Mouse (Mus musculus) heart, postnatal 0 days (tissue): ENCODE measurements around the gene Aim2. TPM values are rescaled to one million over a fixed set of nuclear protein-coding genes. Genes with fewer than 3 reads are reported as not detected.
A peak's percentile ranks its signal among the peaks of the same experiment; 100 is the strongest.
"Not testable (repeated sequence)": the region's sequence is repeated elsewhere in the genome, so short reads cannot be mapped to it uniquely, and the experiment has no call there.

Experiments
- ATAC-seq: fragments of 200-750 bp; cut with Nextera tagmentation; 2 replicates; pipeline ENCODE4 v1.8.0; 2017; ENCODE audit warnings: low read depth, moderate number of reproducible peaks, moderate library complexity; ENCODE audit not compliant: insufficient read depth
- DNase-seq: peaks from one replicate; pipeline ENCODE4 v3.0.0-alpha.2; 2016; ENCODE audit warnings: low spot score
- H3K27ac ChIP-seq: fragments of 300-500 bp; sonication (generic); 2 replicates; pipeline ENCODE4 v1.5.1; 2014; ENCODE audit warnings: low read depth, mild to moderate bottlenecking
- H3K27me3 ChIP-seq: fragments of 300-500 bp; sonication (generic); 2 replicates; pipeline ENCODE4 v1.6.1; 2014; ENCODE audit warnings: low read length, mixed read lengths; ENCODE audit not compliant: control insufficient read depth, insufficient read depth
- H3K36me3 ChIP-seq: fragments of 300-500 bp; sonication (generic); replicated peaks from 2 replicates; pipeline ENCODE4 v1.6.1; 2014; ENCODE audit warnings: low read length, mixed read lengths; ENCODE audit not compliant: control insufficient read depth, insufficient read depth
- H3K4me1 ChIP-seq: fragments of 300-500 bp; sonication (generic); 2 replicates; pipeline ENCODE4 v1.6.1; 2014; ENCODE audit warnings: antibody characterized with exemption; ENCODE audit not compliant: control insufficient read depth, insufficient read depth
- H3K4me2 ChIP-seq: fragments of 300-500 bp; sonication (generic); 2 replicates; pipeline ENCODE4 v1.6.1; 2014; ENCODE audit warnings: low read depth, mild to moderate bottlenecking, low read length, moderate library complexity
- H3K4me3 ChIP-seq: fragments of 300-500 bp; sonication (generic); 2 replicates; pipeline ENCODE4 v1.5.1; 2014; ENCODE audit warnings: low read depth, low read length
- H3K9ac ChIP-seq: fragments of 300-500 bp; sonication (generic); replicated peaks from 2 replicates; pipeline ENCODE4 v1.6.1; 2014; ENCODE audit warnings: low read depth, low read length, mixed read lengths
- H3K9me3 ChIP-seq: fragments of 300-500 bp; sonication (generic); replicated peaks from 2 replicates; pipeline ENCODE4 v1.6.1; 2016; ENCODE audit warnings: low read length; ENCODE audit not compliant: control insufficient read depth
- CTCF ChIP-seq: IDR thresholded peaks from 2 replicates; pipeline ENCODE4 v1.5.1; 2016; ENCODE audit warnings: antibody characterized with exemption, control low read depth, low read depth
- EP300 ChIP-seq: IDR thresholded peaks from 2 replicates; pipeline ENCODE4 v1.6.1; 2016; ENCODE audit warnings: antibody characterized with exemption, low read depth
- WGBS: fragments of 180-500 bp; shearing (Covaris S2); extraction: QIAGEN DNeasy Blood & Tissue Kit; methylation state at CpG from one replicate; pipeline ENCODE4 v1.1.7; 2014; 5-methylcytosine and 5-hydroxymethylcytosine counted together
- polyA plus RNA-seq: library from polyadenylated mRNA; unstranded; fragments of >200 nt; fragmentation: Nextera tagmentation; extraction: Ambion mirVana; gene quantifications from 2 replicates; pipeline ENCODE4 v1.2.1, GENCODE M21; 2015
- total RNA-seq: library from RNA; depleted of rRNA; stranded (reverse); fragments of >200 nt; gene quantifications from 2 replicates; pipeline ENCODE4 v1.2.3, GENCODE M21; 2014; ENCODE audit warnings: low replicate concordance

Aim2 gene
- total and polyA plus RNA-seq, 2 experiments from 2014 or later: 0.19 to 1.3 TPM

DNA sequence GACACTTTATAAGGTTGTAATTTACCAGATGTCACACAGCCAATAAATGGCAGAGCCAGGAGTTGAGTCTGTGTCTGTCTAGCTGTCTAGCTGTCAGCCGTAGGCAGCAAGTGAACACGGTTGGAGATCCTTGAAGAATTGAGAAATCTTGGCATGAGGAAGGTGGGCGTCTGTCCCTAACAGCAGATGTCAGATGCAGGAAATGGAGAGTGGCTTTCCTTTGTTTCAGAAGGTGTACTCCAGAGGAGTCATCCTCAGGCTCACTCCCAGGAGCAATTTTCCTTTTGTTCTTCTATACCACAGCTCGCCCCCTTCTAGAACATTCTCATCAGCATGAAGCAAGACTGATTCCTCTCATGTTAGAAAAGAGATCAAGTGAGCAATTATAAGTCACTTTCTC lies 99.9 kb downstream of the Aim2 start:
- ATAC-seq (no peak), DNase-seq (no peak)
- Histone ChIP-seq H3K4me1 (no peaks in the 10 kb centered on the region), H3K27ac (no peak overlapping the region), H3K27me3 (no peaks in the 10 kb centered on the region), H3K4me3 (no peak overlapping the region), H3K4me2 (no peak overlapping the region), H3K9me3 (no peaks in the 10 kb centered on the region), H3K9ac (no peak overlapping the region), H3K36me3 (no peaks in the 10 kb centered on the region)
- TF ChIP-seq EP300 (no peak), CTCF (no peak)
- WGBS: 68% methylated on average over 4 of the region's 4 CpGs

DNA sequence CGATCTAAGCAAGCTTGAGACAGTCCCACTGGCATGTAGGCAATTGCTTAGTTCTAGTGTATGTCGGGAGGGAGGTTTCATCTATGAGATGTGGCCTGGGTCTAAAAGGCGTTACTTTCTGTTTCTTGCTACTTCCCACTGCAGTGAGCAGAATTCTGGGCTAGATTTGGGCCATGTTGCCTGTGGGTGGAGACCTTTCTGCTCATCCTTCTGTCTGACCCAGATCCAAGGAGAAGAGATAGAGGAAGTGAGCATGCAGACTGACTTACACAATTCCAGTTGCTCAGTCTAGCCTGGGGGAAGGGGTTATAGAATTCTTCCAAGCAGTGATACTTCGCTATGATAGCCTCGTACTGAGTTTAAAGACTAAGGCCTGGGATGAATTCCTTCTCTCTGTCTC lies 101.0 kb downstream of the Aim2 start:
- H3K27ac ChIP-seq: no peak overlapping the region
- H3K4me1 ChIP-seq: no peaks in the 10 kb centered on the region
- H3K36me3 ChIP-seq: no peaks in the 10 kb centered on the region
- no peak for DNase-seq
- no peak overlapping the region for H3K9ac ChIP-seq
- H3K4me3 ChIP-seq: no peak overlapping the region
- TF ChIP-seq CTCF: no peak
- TF ChIP-seq EP300: no peak
- H3K9me3 ChIP-seq: no peaks in the 10 kb centered on the region
- H3K27me3 ChIP-seq: no peaks in the 10 kb centered on the region
- no peak for ATAC-seq
- 88% methylated on average over 5 of the region's 5 CpGs for WGBS
- no peak overlapping the region for H3K4me2 ChIP-seq

DNA sequence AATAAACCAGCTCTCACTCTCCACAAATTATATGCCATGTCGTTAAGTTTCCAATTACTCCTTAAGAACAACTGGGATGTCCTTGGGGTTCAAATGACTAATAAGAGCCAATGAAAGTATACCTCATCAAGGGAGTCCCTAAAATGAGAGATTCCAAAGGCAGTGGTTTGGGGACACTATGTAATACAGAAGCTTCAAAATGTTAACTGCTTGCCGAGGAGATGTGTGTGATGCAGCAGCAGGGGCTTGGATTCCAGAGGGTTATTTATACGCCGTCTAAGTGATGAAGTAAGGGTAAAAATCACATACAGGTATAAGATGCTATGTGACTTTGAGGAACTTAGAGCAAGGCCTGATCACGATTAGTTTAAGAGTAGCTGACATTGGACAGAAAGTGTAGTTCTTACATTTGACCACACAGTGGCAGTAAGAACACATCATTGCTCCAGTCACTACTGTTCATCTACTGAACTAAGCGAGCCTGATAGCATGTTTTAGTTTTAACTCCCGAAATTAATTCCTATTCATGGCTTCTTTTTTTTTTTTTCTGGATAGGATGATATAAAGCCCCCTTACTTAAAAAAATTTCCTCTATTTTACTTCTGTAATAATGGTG lies 105.6 kb downstream of the Aim2 start:
- TF ChIP-seq CTCF (peak; percentile 80), EP300 (no peak)
- Histone ChIP-seq H3K9ac (no peak overlapping the region), H3K4me1 (no peaks in the 10 kb centered on the region), H3K27ac (no peak overlapping the region), H3K36me3 (no peaks in the 10 kb centered on the region), H3K4me3 (no peak overlapping the region), H3K4me2 (no peak overlapping the region), H3K27me3 (no peaks in the 10 kb centered on the region), H3K9me3 (no peaks in the 10 kb centered on the region)
- ATAC-seq (no peak; the same call in 1 of the 2 replicates), DNase-seq (peak; percentile 30)
- WGBS: 46% methylated on average over 7 of the region's 7 CpGs

DNA sequence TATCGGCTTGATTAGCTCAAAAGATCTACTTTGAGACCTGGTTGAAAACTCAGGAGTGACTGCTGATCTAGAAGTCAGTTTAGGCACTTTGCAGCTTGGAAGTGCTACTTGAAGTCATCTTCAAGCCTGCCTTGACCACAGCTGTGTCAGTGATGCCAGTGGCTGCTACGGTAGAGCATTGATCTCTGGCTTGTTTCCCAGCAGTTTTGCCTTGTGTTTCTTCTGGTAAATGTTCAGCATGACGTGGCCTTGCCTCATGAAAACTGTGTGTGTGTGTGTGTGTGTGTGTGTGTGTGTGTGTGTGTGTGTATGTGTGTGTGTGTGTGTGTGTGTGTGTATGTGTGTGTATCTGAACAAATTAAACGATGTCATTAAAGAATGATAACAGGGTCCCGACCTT lies 106.1 kb downstream of the Aim2 start:
- Histone ChIP-seq H3K9me3 (no peaks in the 10 kb centered on the region), H3K9ac (no peak overlapping the region), H3K27me3 (no peaks in the 10 kb centered on the region), H3K27ac (no peak overlapping the region), H3K36me3 (no peaks in the 10 kb centered on the region), H3K4me3 (no peak overlapping the region), H3K4me1 (no peaks in the 10 kb centered on the region), H3K4me2 (no peak overlapping the region)
- no peak for TF ChIP-seq EP300
- 81% methylated on average over 5 of the region's 5 CpGs for WGBS
- no peak for ATAC-seq
- peak; percentile 9 for DNase-seq

DNA sequence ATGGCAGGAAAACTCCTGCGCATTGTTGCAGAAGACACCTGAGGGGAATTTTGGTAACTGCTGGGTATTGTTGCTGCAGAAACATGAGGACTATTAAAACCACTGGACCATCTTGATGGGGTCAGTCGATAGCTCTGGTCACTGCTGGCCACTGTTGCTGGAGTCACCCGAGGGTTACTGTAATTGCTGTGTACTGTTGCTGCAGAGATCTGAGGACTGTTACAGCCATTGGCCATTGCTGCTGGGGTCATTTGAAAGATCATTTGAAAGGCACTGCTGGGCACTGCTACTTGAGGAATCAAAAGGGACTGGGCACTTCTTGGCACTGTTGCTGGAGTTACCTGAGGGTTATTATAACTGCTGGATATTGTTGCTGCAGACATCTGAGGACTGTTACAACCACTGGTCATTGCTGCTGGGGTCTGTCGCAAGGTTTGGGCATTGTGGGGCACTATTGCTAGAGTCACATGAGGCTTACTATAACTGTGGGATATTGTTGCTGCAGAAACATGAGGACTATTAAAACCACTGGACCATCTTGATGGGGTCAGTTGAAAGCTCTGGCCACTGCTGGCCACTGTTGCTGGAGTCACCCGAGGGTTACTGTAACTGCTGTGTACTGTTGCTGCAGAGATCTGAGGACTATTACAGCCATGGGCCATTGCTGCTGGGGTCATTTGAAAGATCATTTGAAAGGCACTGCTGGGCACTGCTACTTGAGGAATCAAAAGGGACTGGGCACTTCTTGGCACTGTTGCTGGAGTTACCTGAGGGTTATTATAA lies 129.9 kb downstream of the Aim2 start:
- H3K4me2 ChIP-seq, H3K9ac ChIP-seq, ATAC-seq, H3K27ac ChIP-seq, H3K4me1 ChIP-seq, H3K9me3 ChIP-seq, H3K36me3 ChIP-seq, H3K27me3 ChIP-seq, DNase-seq, H3K4me3 ChIP-seq: not testable (repeated sequence)
- 79% methylated on average over 5 of the region's 5 CpGs for WGBS

DNA sequence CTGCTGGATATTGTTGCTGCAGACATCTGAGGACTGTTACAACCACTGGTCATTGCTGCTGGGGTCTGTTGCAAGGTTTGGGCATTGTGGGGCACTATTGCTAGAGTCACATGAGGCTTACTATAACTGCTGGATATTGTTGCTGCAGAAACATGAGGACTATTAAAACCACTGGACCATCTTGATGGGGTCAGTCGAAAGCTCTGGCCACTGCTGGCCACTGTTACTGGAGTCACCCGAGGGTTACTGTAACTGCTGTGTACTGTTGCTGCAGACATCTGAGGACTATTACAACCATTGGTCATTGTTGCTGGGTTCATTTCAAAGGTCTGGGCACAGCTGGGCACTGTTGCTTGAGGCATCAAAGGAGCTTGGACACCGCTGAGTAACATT lies 130.5 kb downstream of the Aim2 start:
- 72% methylated on average over 3 of the region's 3 CpGs for WGBS
- H3K4me2 ChIP-seq, H3K9ac ChIP-seq, H3K4me3 ChIP-seq, H3K27ac ChIP-seq, H3K36me3 ChIP-seq, H3K9me3 ChIP-seq, DNase-seq, ATAC-seq, H3K4me1 ChIP-seq, H3K27me3 ChIP-seq: not testable (repeated sequence)

DNA sequence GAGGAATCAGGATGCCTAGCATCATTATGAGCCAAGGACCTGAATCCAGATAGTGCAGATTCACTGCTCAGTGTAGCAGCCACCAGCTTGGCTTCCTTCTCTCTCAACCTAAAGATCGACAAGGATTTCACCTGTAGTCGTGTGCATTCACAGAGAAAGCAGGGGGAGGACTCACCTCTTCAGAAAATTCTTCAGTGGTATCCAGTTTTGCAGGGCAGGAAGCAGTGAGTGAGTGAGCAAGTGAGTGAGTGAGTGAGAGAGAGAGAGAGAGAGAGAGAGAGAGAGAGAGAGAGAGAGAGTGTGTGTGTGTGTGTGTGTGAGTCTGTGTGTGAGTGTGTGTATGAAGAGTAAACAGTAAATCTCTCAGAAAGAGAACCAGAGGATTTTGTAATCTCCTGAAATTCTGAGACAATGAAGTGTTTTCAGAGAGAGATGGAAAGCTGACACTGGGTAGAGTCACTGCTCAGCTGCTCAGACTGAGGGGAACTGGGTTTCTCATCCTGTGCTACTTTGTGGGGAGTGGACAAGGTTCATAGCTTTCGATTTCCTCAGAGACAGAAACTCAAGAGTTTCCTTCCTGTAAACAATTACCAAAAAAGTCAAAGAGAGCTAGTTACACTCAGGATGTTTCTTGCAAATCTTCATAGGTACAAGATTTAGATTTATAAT lies 140.3 kb downstream of the Aim2 start, which contains the start of gene Ifi206:
Ifi206 (minus strand) TSS at position 230 of the 669 bp plus-strand sequence.
- not testable (repeated sequence) for H3K4me3 ChIP-seq, H3K9me3 ChIP-seq, H3K4me2 ChIP-seq, H3K9ac ChIP-seq, H3K4me1 ChIP-seq, H3K27me3 ChIP-seq, DNase-seq, ATAC-seq, H3K27ac ChIP-seq, H3K36me3 ChIP-seq
- 61% methylated on average over 3 of the region's 3 CpGs for WGBS

DNA sequence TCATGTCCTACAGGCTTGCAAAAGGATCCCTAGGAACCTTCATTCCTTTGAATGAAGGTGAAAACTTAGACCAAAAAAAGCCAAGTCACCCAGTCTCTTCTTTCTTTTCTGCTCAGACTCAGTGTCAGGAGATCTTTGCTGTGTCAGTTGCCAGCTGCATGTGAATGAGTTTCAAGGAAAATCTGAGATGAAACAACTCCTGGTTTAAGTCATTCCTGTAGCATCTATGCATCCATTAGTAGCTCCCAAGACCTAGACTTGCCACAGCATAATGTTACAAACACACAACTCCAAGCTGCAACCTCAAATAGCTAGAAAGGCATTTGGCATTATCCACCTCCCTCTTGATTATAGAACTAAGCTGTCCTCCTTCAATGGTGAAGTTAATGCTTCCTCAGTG lies 140.8 kb downstream of the Aim2 start:
- not testable (repeated sequence) for H3K9ac ChIP-seq, H3K27ac ChIP-seq, H3K27me3 ChIP-seq, ATAC-seq, DNase-seq, H3K36me3 ChIP-seq, H3K4me2 ChIP-seq, H3K4me3 ChIP-seq, H3K4me1 ChIP-seq, H3K9me3 ChIP-seq
